Mouse (Mus musculus) ES-Bruce4 (cell line): Measurements from ENCODE around the gene Hecw2.

Experiments
- CTCF ChIP-seq: IDR thresholded peaks from one replicate; pipeline ENCODE4 v1.8.1; 2011; ENCODE audit warnings: low read depth, low read length
- POLR2A ChIP-seq: IDR thresholded peaks from one replicate; pipeline ENCODE4 v1.8.1; 2011; ENCODE audit warnings: low read length; ENCODE audit not compliant: insufficient read depth

- no peak for TF ChIP-seq POLR2A
- TF ChIP-seq CTCF: no peak
Measured at GRCm38 (mm10) chr1:53816353-53816752, 378.6 kb downstream of the Hecw2 start.
